ENCODE assay signal across 8 mouse cellular contexts in genomic region chr7:126779983-126780970, GRCm38 (mm10). TPM values are rescaled to one million over a fixed set of nuclear protein-coding genes. Genes with fewer than 3 reads are reported as not detected.
DNase-seq lines count a peak whose midpoint lies in the region; ATAC-seq lines count a peak whose summit lies in the region.

No protein-coding gene starts in this region.

- ATAC-seq in cerebellum, adult (ENCODE audit: insufficient number of reproducible peaks, low FRiP score, low TSS enrichment), result no peak

- DNase-seq in cerebellum, adult 11 months, result peak; percentile 85
- peak; percentile 91 to 93 for DNase-seq in cerebellum, postnatal 4 days (ENCODE audit: low spot score in 2 of 2)
- peak; percentile 70 to 75 for DNase-seq in gastrocnemius, adult 8-10 months (ENCODE audit: low spot score in 2 of 2)
- DNase-seq in hindlimb bud, embryonic 11.5 days (ENCODE audit: extremely low spot score, low read depth, low spot score), result peak; percentile 81
- DNase-seq in left cerebral cortex, postnatal 36 days (ENCODE audit: low spot score in 2 of 2), result peak; percentile 81 to 84
- peak; percentile 90 for DNase-seq in midbrain, embryonic 10.5 days (ENCODE audit: low spot score)
- peak; percentile 79 for DNase-seq in spleen, adult 12 weeks (ENCODE audit: low spot score)

- peaks cover 26% of the 10 kb centered on the region for H3K36me3 ChIP-seq in midbrain, embryonic 10.5 days

- intact Hi-C loops in left cerebral cortex, postnatal 36 days (cut with DNase I), result loop anchor here (1.0 to 5.0 kb wide), 2 partner anchors 12 to 78 kb away; partner anchors contain the start of gene Ppp4c

- H3K4me1 ChIP-seq in midbrain, embryonic 10.5 days, result peaks cover 68% of the 10 kb centered on the region

- H3K9me3 ChIP-seq in midbrain, embryonic 10.5 days (replicated peaks), result no peaks in the 10 kb centered on the region

- WGBS in midbrain, embryonic 10.5 days, result 2% methylated on average over 21 of the region's 21 CpGs

- H3K27ac ChIP-seq in midbrain, embryonic 10.5 days (replicated peaks), result peak overlapping the region; percentile 82

- peak overlapping the region; percentile 58 for H3K4me3 ChIP-seq in midbrain, embryonic 10.5 days

- H3K27me3 ChIP-seq in midbrain, embryonic 10.5 days (ENCODE audit: low read depth, poor library complexity, severe bottlenecking), result no peaks in the 10 kb centered on the region

RNA-seq across cellular contexts. Expression of gene Tbx6, which starts 1.0 kb away (rescaled TPM):
- total RNA-seq in gastrocnemius, adult 8-10 months (2022), result under 1 TPM; 0.17 to 0.48 (median 0.40) TPM
- under 1 TPM; 0.54 to 0.68 TPM for total RNA-seq in left cerebral cortex, postnatal 36 days (2021)
- 0.42 and 0.64 TPM in 2 replicates for polyA plus RNA-seq in midbrain, embryonic 10.5 days (2016; fragmentation: Nextera tagmentation; extraction: Ambion mirVana)

RNA-seq across cellular contexts. Expression of gene Ypel3, which starts 3.5 kb away (rescaled TPM):
- 100 to 1,000 TPM in 1 of 4 experiments, 10 to 100 TPM in 3; 91.2 to 105 (median 95.6) TPM for total RNA-seq in gastrocnemius, adult 8-10 months (2022)
- 100 to 1,000 TPM; 303 to 345 TPM for total RNA-seq in left cerebral cortex, postnatal 36 days (2021)
- 41.0 and 60.5 TPM in 2 replicates for polyA plus RNA-seq in midbrain, embryonic 10.5 days (2016; fragmentation: Nextera tagmentation; extraction: Ambion mirVana)

RNA-seq across cellular contexts. Expression of gene Ppp4c, which starts 12.0 kb away (rescaled TPM):
- 10 to 100 TPM; 23.1 to 26.0 (median 24.8) TPM for total RNA-seq in gastrocnemius, adult 8-10 months (2022)
- 10 to 100 TPM; 47.5 to 49.9 TPM for total RNA-seq in left cerebral cortex, postnatal 36 days (2021)
- polyA plus RNA-seq in midbrain, embryonic 10.5 days (2016; fragmentation: Nextera tagmentation; extraction: Ambion mirVana), result 376 and 407 TPM in 2 replicates

RNA-seq across cellular contexts. Expression of gene Gdpd3, which starts 14.1 kb away (rescaled TPM):
- total RNA-seq in gastrocnemius, adult 8-10 months (2022), result under 1 TPM in 1 of 4 experiments, not detected in 3; 0.88 TPM
- total RNA-seq in left cerebral cortex, postnatal 36 days (2021), result 1 to 10 TPM in 1 of 2 experiments, under 1 TPM in 1; 0.99 to 3.0 TPM
- polyA plus RNA-seq in midbrain, embryonic 10.5 days (2016; fragmentation: Nextera tagmentation; extraction: Ambion mirVana), result 0.68 and 1.1 TPM in 2 replicates

RNA-seq across cellular contexts. Expression of gene Fam57b, which starts 17.2 kb away (rescaled TPM):
- total RNA-seq in gastrocnemius, adult 8-10 months (2022), result 10 to 100 TPM; 49.5 to 78.2 (median 66.4) TPM
- 10 to 100 TPM; 81.6 to 84.1 TPM for total RNA-seq in left cerebral cortex, postnatal 36 days (2021)
- polyA plus RNA-seq in midbrain, embryonic 10.5 days (2016; fragmentation: Nextera tagmentation; extraction: Ambion mirVana), result 4.1 and 7.7 TPM in 2 replicates
